Mouse (Mus musculus) CD8-positive naive resting alpha-beta T cell, adult 2 months (primary cell): ENCODE data around the gene Slc9b2.

Experiments
- DNase-seq, 2 experiments: peaks; one replicate each; pipeline ENCODE4 v3.0.0; 2022; ENCODE audit warnings: low read depth in 2 of 2, low spot score in 2 of 2

Slc9b2 gene

GRCm38 (mm10) chr3:135307411-135308259 lies at the start of gene Slc9b2:
Gene Slc9b2, plus strand, starts transcription at chr3:135307700.
- DNase-seq: peak; percentile 9 to 32

GRCm38 (mm10) chr3:135258919-135259318 lies 48.6 kb upstream of the Slc9b2 start:
- no peak for DNase-seq

GRCm38 (mm10) chr3:135260233-135260632 lies 47.3 kb upstream of the Slc9b2 start:
- DNase-seq: no peak

- DNase-seq: no peak
Observed at GRCm38 (mm10) chr3:135268616-135269015, 38.9 kb upstream of the Slc9b2 start.

- no peak for DNase-seq
Observed at GRCm38 (mm10) chr3:135269391-135269990, 38.0 kb upstream of the Slc9b2 start.

GRCm38 (mm10) chr3:135272627-135273026 lies 34.9 kb upstream of the Slc9b2 start:
- DNase-seq: no peak

- DNase-seq: no peak
Observed at GRCm38 (mm10) chr3:135273047-135273446, 34.5 kb upstream of the Slc9b2 start.

- DNase-seq: no peak
Observed at GRCm38 (mm10) chr3:135280160-135280559, 27.3 kb upstream of the Slc9b2 start.

- peak; percentile 45 to 65 for DNase-seq
Observed at GRCm38 (mm10) chr3:135280669-135281415, 26.7 kb upstream of the Slc9b2 start, which contains the start of gene Bdh2. Gene Bdh2, plus strand, starts transcription at chr3:135281221.

GRCm38 (mm10) chr3:135281701-135282100 lies 25.8 kb upstream of the Slc9b2 start:
- no peak for DNase-seq

GRCm38 (mm10) chr3:135285256-135285655 lies 22.2 kb upstream of the Slc9b2 start:
- no peak for DNase-seq

- DNase-seq: no peak
Observed at GRCm38 (mm10) chr3:135285807-135286206, 21.7 kb upstream of the Slc9b2 start.

- DNase-seq: no peak
Observed at GRCm38 (mm10) chr3:135288138-135288750, 19.3 kb upstream of the Slc9b2 start.

GRCm38 (mm10) chr3:135289148-135289547 lies 18.4 kb upstream of the Slc9b2 start:
- DNase-seq: no peak

GRCm38 (mm10) chr3:135290249-135290894 lies 17.1 kb upstream of the Slc9b2 start:
- peak; percentile 11 for DNase-seq

GRCm38 (mm10) chr3:135293703-135294102 lies 13.8 kb upstream of the Slc9b2 start:
- no peak for DNase-seq

GRCm38 (mm10) chr3:135295559-135295958 lies 11.9 kb upstream of the Slc9b2 start:
- DNase-seq: no peak

GRCm38 (mm10) chr3:135298560-135298959 lies 8.9 kb upstream of the Slc9b2 start:
- DNase-seq: no peak

GRCm38 (mm10) chr3:135300081-135300480 lies 7.4 kb upstream of the Slc9b2 start:
- no peak for DNase-seq

GRCm38 (mm10) chr3:135304060-135304459 lies 3.4 kb upstream of the Slc9b2 start:
- DNase-seq: no peak

- DNase-seq: no peak
Observed at GRCm38 (mm10) chr3:135304566-135304965, 2.9 kb upstream of the Slc9b2 start.
